Mouse (Mus musculus) B cell, adult 2 months (primary cell): ENCODE data around the gene Tmem39a.

Experiments
- DNase-seq, 2 experiments: peaks; one replicate each; pipeline ENCODE4 v3.0.0; 2022

The Tmem39a gene

GRCm38 (mm10) chr16:38558221-38558748 is at the start of gene Tmem39a:
Gene Tmem39a (plus strand): TSS chr16:38558698.
- DNase-seq: no peak

GRCm38 (mm10) chr16:38510846-38511245 is 47.7 kb upstream of the Tmem39a start:
- no peak for DNase-seq

DNA sequence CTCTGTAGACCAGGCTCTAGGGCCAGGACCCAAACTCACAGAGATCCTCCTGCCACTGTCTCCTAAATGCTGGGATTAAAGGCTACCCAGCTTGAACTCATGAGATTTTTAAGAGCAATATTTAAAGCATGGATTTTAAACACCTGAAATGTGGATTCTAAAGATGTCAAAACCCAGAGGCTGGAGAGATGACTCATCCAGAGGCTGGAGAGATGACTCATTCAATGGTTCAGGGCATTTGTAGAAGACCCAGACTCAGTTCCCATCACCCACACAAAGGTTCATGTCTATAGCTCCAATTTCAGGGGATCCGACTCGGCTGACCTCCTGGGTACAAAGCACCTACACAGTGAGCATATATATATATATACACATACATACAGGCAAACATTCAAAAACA is 39.4 kb upstream of the Tmem39a start:
- no peak for DNase-seq

DNA sequence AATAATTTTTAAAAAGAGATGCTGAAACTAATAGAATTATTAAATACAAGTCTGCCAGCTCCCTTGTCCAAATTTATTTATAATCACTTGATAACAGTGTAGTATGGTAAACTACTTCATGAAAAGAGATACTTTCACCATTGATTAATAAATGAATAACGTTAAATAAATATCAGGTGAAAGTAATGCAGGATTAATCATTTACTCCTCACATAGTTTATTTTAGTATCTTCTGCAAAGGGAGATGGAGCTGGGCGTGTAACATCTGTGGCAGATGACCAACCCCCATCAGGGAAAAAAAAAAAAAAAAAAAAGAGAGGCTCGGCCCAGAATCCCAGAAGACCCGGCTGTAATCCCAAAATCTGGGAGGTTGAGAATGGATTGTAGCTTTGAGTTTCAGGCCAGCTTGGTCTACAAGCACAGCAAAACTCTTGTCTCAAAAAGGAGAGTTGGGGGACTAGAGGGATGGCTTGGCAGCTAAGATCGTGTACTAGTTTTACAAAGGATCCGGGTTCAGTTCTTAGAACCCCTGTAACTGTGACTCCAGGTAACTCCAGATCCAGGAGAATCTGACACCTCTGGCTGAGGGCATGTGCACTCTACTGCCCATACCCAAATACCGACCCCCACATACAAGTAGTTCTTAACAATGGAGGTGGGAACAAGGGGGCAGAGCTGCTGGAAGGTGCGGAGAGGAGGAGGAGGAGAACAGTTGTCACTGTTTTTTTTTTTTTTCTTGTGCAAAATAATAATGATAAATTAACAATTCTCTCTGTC is 37.1 kb upstream of the Tmem39a start:
- no peak for DNase-seq

DNA sequence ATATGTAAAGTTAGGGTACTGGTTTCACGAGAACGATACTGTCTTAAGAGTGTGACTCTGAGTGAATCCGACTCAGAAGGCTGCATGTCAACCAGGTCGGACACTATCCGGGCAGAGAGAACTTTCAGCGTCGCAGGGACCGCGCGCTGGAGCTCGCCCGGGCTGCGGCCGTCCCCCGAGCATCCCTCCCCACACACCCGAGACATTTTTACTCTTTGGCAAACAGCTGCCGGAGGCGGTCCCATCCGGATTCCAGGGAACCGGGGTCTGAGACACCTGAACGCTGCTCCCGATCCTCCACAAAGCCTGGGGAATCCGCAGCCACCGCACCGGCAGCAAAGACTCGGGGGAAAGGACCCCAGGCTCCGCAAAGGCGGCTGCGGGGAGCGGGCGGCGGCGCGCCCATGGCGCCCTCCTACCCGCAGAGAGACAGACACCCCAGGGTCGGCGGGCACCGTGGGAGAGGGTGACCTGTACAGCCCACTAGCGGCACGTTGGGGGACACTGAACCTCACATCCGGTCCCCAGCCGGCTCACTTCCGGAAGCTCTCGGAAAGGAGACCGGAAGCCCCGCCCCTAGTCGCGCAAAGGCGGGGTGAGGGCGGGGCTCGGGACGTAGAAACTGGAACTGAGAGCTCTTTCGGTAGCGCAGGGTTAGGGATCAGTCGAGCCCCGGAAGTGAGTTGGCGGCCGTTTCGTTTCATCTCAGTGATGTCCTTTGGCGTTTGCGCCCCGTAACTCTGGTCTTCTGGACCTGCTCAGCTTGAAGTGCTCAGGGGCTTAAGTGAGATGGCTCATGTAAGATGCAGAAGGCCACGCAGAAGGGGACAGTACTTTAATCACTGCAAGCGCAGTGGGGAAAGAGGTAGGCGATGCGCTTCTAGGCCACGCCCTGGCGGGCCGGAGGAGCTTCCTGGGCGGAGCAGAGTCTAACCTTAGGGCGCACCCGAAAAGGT is 36.1 kb upstream of the Tmem39a start, which contains the start of gene Timmdc1:
Gene Timmdc1, minus strand, starts transcription at position 535 of the 956 bp plus-strand sequence.
- peak; percentile 98 to 99 for DNase-seq

GRCm38 (mm10) chr16:38526264-38526663 is 32.2 kb upstream of the Tmem39a start:
- DNase-seq: no peak

GRCm38 (mm10) chr16:38536544-38537146 is 21.9 kb upstream of the Tmem39a start:
- peak; percentile 80 to 82 for DNase-seq

- no peak for DNase-seq
Measured at GRCm38 (mm10) chr16:38538716-38539380, 19.6 kb upstream of the Tmem39a start.

DNA sequence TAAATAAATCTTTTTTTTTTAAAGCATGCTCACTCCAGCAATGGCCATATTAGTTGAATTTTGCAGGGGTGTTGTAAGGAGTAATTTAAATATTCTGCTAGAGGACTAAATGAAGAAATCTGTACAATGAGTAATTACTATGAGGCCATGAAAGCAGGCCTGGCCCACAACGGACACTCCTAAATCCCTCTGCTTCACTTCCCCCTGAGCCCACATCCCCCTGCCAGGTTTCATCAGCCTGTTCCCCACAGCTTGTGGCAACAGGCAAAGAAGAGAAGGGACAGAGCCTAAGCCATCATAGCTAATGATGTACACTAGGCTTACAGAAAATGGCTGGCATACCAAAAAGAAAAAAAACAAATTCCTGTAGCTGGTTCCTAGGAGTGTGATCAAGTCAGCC is 10.5 kb upstream of the Tmem39a start:
- DNase-seq: no peak

- peak; percentile 76 to 80 for DNase-seq
Measured at GRCm38 (mm10) chr16:38549479-38550396, 8.8 kb upstream of the Tmem39a start, which contains the start of gene Poglut1. Gene Poglut1 (minus strand): TSS chr16:38550258.

- no peak for DNase-seq
Measured at GRCm38 (mm10) chr16:38555988-38556387, 2.5 kb upstream of the Tmem39a start.

DNA sequence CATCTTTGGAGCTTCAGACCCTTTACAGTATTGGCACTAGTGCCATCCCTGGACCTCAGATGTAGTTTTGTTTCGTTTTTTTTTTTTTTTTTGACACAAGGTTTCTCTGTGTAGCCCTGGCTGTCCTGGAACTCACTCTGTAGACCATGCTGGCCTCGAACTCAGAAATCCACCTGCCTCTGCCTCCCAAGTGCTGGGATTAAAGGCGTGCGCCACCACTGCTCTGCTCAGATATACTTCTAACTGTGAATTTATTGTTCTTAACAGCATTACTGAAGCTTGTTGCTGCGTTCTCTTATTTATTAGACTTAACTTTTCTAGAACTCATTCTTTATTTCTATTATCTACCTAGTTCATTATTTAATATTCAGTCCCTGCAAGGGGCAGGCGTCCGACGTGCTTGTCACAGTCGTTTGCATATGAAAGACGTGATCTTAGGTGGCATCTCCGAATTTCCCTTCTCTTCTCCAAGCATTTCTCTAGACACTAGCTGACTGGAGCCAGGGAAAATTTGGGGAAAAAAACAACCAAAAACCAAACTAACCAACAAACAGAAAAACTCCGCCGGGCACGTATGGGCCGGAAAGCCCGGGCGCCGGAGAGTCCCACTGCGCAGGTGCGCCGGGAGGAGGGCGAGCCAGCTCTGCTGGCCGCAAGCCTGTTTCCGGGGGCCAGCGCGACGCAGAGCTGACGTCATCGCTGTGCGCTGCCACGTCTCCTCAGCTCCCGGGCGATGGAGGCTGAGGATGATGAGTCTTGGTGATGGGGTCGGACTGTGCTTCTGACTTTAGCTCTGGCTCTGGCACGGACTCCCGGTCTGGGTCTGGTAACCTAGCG is 3.9 kb downstream of the Tmem39a start:
- DNase-seq: peak; percentile 96 to 97

- no peak for DNase-seq
Measured at GRCm38 (mm10) chr16:38562968-38563327, 4.5 kb downstream of the Tmem39a start.

DNA sequence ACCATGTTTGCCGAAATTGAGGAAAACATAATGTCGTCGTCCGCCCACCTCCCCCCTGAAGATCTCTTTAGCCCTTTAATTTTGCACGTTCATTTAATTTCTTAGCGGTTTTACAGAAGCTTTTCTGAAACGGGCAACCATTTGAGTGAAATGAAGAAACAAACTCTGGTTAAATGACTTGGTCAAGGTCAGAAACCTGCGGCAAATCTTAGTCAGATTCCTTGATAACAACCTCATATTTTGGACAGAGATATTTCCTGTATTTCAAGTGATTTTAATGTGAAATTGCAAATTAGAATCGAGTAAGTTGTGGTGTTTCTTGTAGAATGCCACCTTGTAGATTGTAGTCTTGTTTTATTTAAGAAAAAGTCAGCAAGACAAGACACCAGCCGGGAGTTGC is 5.0 kb downstream of the Tmem39a start:
- DNase-seq: no peak

- DNase-seq: no peak
Measured at GRCm38 (mm10) chr16:38568192-38568591, 9.7 kb downstream of the Tmem39a start.

- DNase-seq: no peak
Measured at GRCm38 (mm10) chr16:38571481-38571880, 13.0 kb downstream of the Tmem39a start.

DNA sequence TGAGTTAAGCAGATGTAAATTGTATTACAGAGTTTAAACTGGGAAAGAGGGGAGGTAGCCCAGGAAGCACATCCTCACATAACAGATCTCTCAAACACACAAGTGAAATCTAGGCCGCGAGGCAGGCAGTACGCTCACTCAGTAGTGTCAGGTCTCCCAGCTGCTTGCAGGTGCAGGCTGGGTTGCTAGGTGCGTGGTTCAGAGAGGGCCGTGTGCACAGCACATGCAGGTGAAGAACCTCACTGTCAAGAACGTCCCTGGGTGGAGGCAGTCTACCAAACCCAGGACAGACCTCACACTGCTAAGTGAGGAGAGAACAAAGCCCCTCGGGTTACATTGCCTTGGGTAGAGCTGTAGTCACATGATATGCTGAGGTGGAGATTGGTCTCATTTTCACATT is 26.3 kb downstream of the Tmem39a start:
- no peak for DNase-seq

GRCm38 (mm10) chr16:38585186-38585585 is 26.7 kb downstream of the Tmem39a start:
- no peak for DNase-seq

GRCm38 (mm10) chr16:38587163-38587562 is 28.7 kb downstream of the Tmem39a start:
- DNase-seq: no peak

- no peak for DNase-seq
Measured at GRCm38 (mm10) chr16:38587572-38587971, 29.1 kb downstream of the Tmem39a start.
